Mouse (Mus musculus) intestine, embryonic 16.5 days (tissue): ENCODE measurements around the gene Aurkaip1. TPM values are rescaled to one million over a fixed set of nuclear protein-coding genes. Genes with fewer than 3 reads are reported as not detected.

Source experiments
- ATAC-seq: fragments of 200-750 bp; cut with Nextera tagmentation; 2 replicates; pipeline ENCODE4 v1.8.0; 2017; ENCODE audit warnings: moderate TSS enrichment, moderate library complexity
- H3K27ac ChIP-seq: fragments of 300-500 bp; sonication (generic); 2 replicates; pipeline ENCODE4 v1.5.1; 2014; ENCODE audit warnings: mild to moderate bottlenecking, low read length
- H3K27me3 ChIP-seq: fragments of 300-500 bp; sonication (generic); replicated peaks from 2 replicates; pipeline ENCODE4 v1.6.1; 2014; ENCODE audit warnings: low read length, control low read depth, mixed read lengths; ENCODE audit not compliant: control insufficient read depth, insufficient read depth
- H3K36me3 ChIP-seq: fragments of 300-500 bp; sonication (generic); 2 replicates; pipeline ENCODE4 v1.6.1; 2014; ENCODE audit warnings: low read length, control low read depth; ENCODE audit not compliant: control insufficient read depth, insufficient read depth
- H3K4me1 ChIP-seq: fragments of 300-500 bp; sonication (generic); 2 replicates; pipeline ENCODE4 v1.6.1; 2014; ENCODE audit warnings: low read length, control low read depth, mixed read lengths; ENCODE audit not compliant: control insufficient read depth, insufficient read depth
- H3K4me2 ChIP-seq: fragments of 300-500 bp; sonication (generic); 2 replicates; pipeline ENCODE4 v1.6.1; 2014; ENCODE audit warnings: low read depth, low read length, control low read depth
- H3K4me3 ChIP-seq: fragments of 300-500 bp; sonication (generic); 2 replicates; pipeline ENCODE4 v1.5.1; 2014; ENCODE audit warnings: mild to moderate bottlenecking, low read length
- H3K9ac ChIP-seq: fragments of 300-500 bp; sonication (generic); 2 replicates; pipeline ENCODE4 v1.6.1; 2014; ENCODE audit warnings: low read depth, low read length
- H3K9me3 ChIP-seq: fragments of 300-500 bp; sonication (generic); 2 replicates; pipeline ENCODE4 v1.6.1; 2016; ENCODE audit warnings: low read length, control low read depth; ENCODE audit not compliant: control insufficient read depth
- WGBS: fragments of 180-500 bp; shearing (Covaris S2); extraction: QIAGEN DNeasy Blood & Tissue Kit; methylation state at CpG from one replicate; pipeline ENCODE4 v1.1.7; 2014; 5-methylcytosine and 5-hydroxymethylcytosine counted together
- polyA plus RNA-seq: library from polyadenylated mRNA; unstranded; fragments of >200 nt; fragmentation: Nextera tagmentation; extraction: Ambion mirVana; gene quantifications from 2 replicates; pipeline ENCODE4 v1.2.1, GENCODE M21; 2015

Gene Aurkaip1
- polyA plus RNA-seq, 1 experiment from 2014 or later, result 196 TPM

DNA sequence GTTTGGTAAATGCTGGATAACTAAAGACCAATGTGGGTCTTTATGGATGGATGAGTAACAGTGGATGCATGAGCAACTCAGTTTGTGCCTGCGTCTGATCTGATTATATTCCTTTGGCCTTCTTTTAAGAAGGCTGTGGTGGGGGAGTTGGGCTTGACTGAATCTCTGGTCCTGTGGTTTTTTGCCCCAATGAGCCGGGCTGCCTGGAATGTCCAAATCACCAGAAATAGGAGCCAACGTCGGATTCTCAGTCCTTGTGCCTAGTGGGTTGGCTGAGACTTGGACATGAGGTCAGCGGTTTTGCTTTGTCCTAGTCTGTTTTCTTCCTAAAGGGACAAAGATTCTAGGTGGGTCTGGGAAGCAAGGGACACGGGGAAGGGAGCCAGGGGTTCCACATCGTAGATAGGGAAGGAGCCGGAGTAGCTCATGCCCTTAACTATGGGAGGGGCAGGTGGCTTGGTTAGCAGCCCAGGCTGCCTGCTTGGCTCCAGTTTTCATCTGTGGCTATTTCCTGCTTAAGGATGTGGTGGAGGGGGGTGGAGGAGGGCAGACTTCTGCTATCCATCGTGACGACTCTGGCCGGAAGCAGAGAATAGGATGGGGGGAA lies 6.4 kb downstream of the Aurkaip1 start:
- Histone ChIP-seq H3K4me1 (peaks cover 41% of the 10 kb centered on the region), H3K9me3 (no peaks in the 10 kb centered on the region), H3K4me3 (no peak overlapping the region), H3K36me3 (0 out of 2 replicates have a peak, but pooled peaks cover 4% of the 10 kb centered on the region), H3K9ac (peak overlapping the region; percentile 2; the same call in 1 of the 2 replicates), H3K27ac (peak overlapping the region; percentile 93), H3K4me2 (no peak overlapping the region), H3K27me3 (no peaks in the 10 kb centered on the region)
- no peak for ATAC-seq
- WGBS, result 65% methylated on average over 11 of the region's 11 CpGs

DNA sequence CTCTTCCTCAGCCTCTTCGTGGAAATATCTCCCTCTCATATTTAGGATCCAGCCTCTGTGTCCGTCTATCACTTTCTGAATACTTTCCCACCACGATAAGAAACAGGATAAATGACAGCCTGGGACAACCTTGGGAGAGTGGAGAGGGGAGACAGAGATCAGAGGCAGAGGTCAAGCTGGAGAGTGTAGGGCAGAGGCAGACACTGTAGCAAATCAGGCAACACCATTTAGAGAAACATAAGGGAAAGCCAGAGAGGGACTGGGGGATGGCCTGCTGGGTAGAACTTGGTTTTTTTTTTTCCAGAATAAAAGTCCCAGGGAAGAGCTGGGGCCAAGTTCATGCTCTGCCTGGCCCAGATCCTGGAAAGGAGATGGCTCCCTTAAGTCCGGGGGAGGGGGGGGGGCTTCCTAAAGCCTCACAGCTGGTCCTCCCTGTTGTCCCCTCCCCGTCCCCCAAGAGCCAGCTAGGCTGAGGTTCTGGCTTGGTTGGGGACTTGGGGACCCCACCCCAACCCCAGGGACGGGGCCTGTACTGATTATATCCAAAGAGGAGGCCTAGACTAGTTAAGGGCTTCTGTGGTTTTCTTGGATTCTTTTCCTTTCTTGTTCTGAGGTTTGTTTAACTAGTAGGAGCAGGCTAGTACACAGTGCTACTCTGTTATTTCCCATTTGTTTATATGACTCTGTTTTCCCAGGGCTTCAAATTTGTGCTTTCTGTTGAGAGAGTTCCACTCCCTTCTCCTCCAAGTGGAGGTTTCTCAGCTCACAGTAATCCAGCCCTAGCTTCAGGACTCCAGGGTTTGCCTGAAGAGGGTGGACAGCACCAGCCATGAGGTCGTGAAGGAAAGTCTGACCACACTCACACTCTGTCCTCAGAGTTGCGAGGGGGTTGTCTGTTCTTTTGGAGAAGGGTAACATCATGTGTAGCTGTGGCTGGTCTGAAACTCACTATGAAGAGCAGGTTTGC lies 7.4 kb downstream of the Aurkaip1 start:
- peaks cover 37% of the 10 kb centered on the region for H3K4me1 ChIP-seq
- no peak for ATAC-seq
- H3K4me2 ChIP-seq, result peak overlapping the region; percentile 97
- peak overlapping the region; percentile 30; the same call in 1 of the 2 replicates for H3K9ac ChIP-seq
- no peaks in the 10 kb centered on the region for H3K27me3 ChIP-seq
- peak overlapping the region; percentile 93 for H3K27ac ChIP-seq
- H3K9me3 ChIP-seq, result no peaks in the 10 kb centered on the region
- peak overlapping the region; percentile 2; the same call in 1 of the 2 replicates for H3K4me3 ChIP-seq
- H3K36me3 ChIP-seq, result no peaks in the 10 kb centered on the region
- 45% methylated on average over 8 of the region's 8 CpGs for WGBS

GRCm38 (mm10) chr4:155839483-155839910 lies 8.4 kb downstream of the Aurkaip1 start, which contains the start of gene Mxra8:
TSS of gene Mxra8 (plus strand) at chr4:155839680.
- Histone ChIP-seq H3K36me3 (no peaks in the 10 kb centered on the region), H3K4me3 (peak within 1 kb of the TSS; percentile 60), H3K4me2 (peak within 1 kb of the TSS; percentile 97), H3K9ac (peak within 1 kb of the TSS; percentile 75), H3K4me1 (peaks cover 30% of the 10 kb centered on the region), H3K9me3 (no peaks in the 10 kb centered on the region), H3K27me3 (no peaks in the 10 kb centered on the region), H3K27ac (peak within 1 kb of the TSS; percentile 93)
- 7% methylated on average over 16 of the region's 16 CpGs for WGBS
- peak; percentile 81 for ATAC-seq

DNA sequence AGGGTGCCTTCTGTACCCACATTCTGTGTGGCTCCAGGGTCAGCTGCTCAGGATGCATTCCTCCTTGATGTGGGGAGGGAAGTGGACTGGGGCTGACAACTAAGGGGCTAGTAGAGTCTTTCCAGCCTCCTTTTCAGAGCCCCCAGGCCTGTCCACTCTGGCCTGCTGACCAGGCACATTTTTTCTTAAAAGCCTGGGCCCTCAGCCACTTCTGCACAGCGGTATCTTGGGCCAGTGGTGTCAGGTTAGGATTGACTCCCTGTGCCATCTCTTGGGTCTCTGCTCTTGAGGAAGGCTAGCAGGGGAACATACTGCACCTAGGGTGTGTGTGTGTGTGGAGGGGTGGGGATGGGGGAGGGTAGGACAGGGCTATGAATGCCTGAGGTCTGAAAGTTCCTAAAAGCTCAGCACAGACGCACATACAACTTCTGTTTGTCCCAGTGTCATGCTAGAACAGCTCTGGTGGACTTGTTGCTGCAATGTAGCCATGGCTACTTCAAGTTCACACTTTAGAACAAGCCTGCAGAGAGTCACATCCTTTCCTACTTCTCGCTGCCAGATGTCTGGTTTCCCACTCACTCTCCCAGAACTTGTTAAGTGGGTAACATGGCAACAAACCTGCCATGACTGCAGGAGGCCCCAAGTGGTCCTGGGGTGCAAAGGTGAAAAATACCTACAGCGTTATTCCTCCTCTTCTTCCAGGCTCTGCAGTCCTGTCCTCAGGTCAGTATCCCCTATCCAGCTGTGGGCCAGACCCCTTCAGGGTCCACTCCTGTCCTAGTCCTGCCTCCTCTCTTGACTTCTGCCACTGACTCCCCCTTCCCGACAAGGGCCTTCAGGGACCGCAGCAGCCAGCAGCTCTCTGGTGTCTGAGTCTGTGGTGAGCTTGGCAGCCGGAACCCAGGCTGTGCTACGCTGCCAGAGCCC lies 9.3 kb downstream of the Aurkaip1 start:
- H3K4me2 ChIP-seq, result peak overlapping the region; percentile 97
- H3K27me3 ChIP-seq, result no peaks in the 10 kb centered on the region
- H3K4me1 ChIP-seq, result peaks cover 30% of the 10 kb centered on the region
- no peaks in the 10 kb centered on the region for H3K36me3 ChIP-seq
- peak overlapping the region; percentile 93 for H3K27ac ChIP-seq
- WGBS, result 12% methylated on average over 8 of the region's 8 CpGs
- no peak; the same call in 1 of the 2 replicates for ATAC-seq
- H3K9ac ChIP-seq, result peak overlapping the region; percentile 75
- H3K4me3 ChIP-seq, result peak overlapping the region; percentile 60
- H3K9me3 ChIP-seq, result no peaks in the 10 kb centered on the region

GRCm38 (mm10) chr4:155841003-155841454 lies 10.0 kb downstream of the Aurkaip1 start:
- no peaks in the 10 kb centered on the region for H3K36me3 ChIP-seq
- no peaks in the 10 kb centered on the region for H3K27me3 ChIP-seq
- H3K4me3 ChIP-seq, result peak overlapping the region; percentile 60
- H3K4me2 ChIP-seq, result peak overlapping the region; percentile 97
- peak; percentile 55 for ATAC-seq
- H3K9me3 ChIP-seq, result no peaks in the 10 kb centered on the region
- WGBS, result 1% methylated on average over 32 of the region's 32 CpGs
- H3K9ac ChIP-seq, result peak overlapping the region; percentile 75
- H3K27ac ChIP-seq, result peak overlapping the region; percentile 55; the same call in 1 of the 2 replicates
- H3K4me1 ChIP-seq, result peaks cover 30% of the 10 kb centered on the region

DNA sequence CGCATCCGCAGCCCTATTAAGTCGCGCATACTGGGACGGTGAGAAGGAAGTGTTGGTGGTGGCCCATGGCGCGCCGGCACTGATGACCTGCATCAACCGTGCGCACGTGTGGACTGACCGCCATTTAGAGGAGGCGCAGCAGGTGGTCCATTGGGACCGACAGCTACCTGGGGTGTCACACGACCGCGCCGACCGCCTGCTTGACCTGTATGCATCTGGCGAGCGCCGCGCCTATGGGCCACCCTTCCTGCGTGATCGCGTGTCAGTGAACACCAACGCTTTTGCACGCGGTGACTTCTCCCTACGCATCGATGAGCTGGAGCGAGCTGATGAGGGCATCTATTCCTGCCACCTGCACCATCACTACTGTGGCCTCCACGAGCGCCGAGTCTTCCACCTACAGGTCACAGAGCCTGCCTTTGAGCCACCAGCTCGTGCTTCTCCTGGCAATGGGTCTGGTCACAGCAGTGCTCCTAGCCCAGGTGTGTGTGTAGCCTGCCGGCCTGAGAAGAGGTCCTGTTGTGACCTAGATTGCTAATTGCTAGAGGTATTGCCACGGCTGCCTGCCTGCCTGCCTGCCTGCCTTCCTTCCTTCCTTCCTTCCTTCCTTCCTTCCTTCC lies 10.7 kb downstream of the Aurkaip1 start:
- Histone ChIP-seq H3K27ac (no peak overlapping the region), H3K4me3 (peak overlapping the region; percentile 60), H3K4me2 (peak overlapping the region; percentile 97), H3K4me1 (peaks cover 34% of the 10 kb centered on the region), H3K9ac (no peak overlapping the region), H3K9me3 (no peaks in the 10 kb centered on the region), H3K36me3 (no peaks in the 10 kb centered on the region), H3K27me3 (no peaks in the 10 kb centered on the region)
- WGBS, result 48% methylated on average over 38 of the region's 38 CpGs
- ATAC-seq, result no peak

- H3K4me1 ChIP-seq, result peaks cover 28% of the 10 kb centered on the region
- no peak overlapping the region for H3K4me2 ChIP-seq
- no peaks in the 10 kb centered on the region for H3K36me3 ChIP-seq
- H3K27ac ChIP-seq, result no peak overlapping the region
- no peak overlapping the region for H3K4me3 ChIP-seq
- ATAC-seq, result no peak
- WGBS, result 91% methylated on average over 5 of the region's 5 CpGs
- H3K27me3 ChIP-seq, result no peaks in the 10 kb centered on the region
- H3K9ac ChIP-seq, result no peak overlapping the region
- no peaks in the 10 kb centered on the region for H3K9me3 ChIP-seq
These were observed 12.2 kb downstream of the Aurkaip1 start for GRCm38 (mm10) chr4:155843231-155843630.

DNA sequence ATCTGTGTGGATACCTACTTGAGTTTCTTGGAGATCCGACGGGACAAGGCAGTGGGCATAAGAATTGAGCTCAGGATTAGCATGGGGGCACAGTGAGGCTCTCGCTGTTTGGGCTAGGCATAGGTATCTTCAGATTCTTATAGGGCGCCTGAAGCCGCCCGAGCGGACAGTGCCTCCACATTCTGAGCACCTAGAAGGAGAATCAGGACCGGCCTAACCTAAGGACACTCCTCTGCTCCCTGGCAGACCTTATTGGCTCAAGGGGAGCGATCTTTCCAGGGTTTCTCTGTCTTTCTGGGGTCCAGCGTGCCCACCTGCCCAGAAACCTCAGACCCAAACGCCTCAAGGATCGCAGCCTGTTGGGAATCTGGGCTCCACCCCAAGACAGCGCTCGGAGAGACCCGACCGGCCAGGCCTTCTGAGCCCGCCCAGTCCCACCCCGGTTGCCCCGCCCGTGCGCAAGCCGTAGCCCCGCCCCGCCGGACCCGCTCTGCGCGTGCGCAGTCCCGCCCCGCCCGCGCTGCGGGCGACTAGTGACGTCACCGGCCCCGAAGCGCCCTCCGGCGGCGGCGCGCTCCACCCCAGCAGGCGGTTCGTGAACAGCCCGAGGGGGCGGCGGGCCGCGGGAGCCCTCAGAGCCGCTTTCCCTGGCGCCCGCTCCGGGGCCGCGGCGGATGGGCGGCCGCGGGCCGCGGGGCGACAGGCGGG lies 16.0 kb downstream of the Aurkaip1 start, which contains the start of gene Dvl1:
Gene Dvl1 (plus strand): TSS at position 532 of the 708 bp plus-strand sequence.
- H3K36me3 ChIP-seq, result no peaks in the 10 kb centered on the region
- peak within 1 kb of the TSS; percentile 90 for H3K9ac ChIP-seq
- H3K4me2 ChIP-seq, result peak within 1 kb of the TSS; percentile 85
- H3K9me3 ChIP-seq, result no peaks in the 10 kb centered on the region
- H3K27me3 ChIP-seq, result no peaks in the 10 kb centered on the region
- H3K27ac ChIP-seq, result peak within 1 kb of the TSS; percentile 58; the same call in 1 of the 2 replicates
- peak; percentile 94 for ATAC-seq
- H3K4me3 ChIP-seq, result peak within 1 kb of the TSS; percentile 86
- WGBS, result 2% methylated on average over 59 of the region's 65 CpGs
- peaks cover 27% of the 10 kb centered on the region for H3K4me1 ChIP-seq
